Mouse (Mus musculus) olfactory bulb, adult 2 months (tissue): ENCODE data around the gene Exoc5. TPM values are rescaled to one million over a fixed set of nuclear protein-coding genes. Genes with fewer than 3 reads are reported as not detected.
"Not testable (repeated sequence)": the region's sequence is repeated elsewhere in the genome, so short reads cannot be mapped to it uniquely, and the experiment has no call there.

Experiments used
- H3K27ac ChIP-seq: fragments of 200-500 bp; 2 replicates; pipeline ENCODE4 v1.5.1; 2012; ENCODE audit warnings: low read depth, low read length; ENCODE audit not compliant: insufficient read depth
- H3K4me1 ChIP-seq: fragments of 200-500 bp; 2 replicates; pipeline ENCODE4 v1.6.1; 2012; ENCODE audit warnings: low read length; ENCODE audit not compliant: control insufficient read depth, insufficient read depth
- H3K4me3 ChIP-seq: fragments of 200-500 bp; 2 replicates; pipeline ENCODE4 v1.5.1; 2012; ENCODE audit warnings: mild to moderate bottlenecking, low read depth, low read length, moderate library complexity; ENCODE audit not compliant: insufficient read depth
- CTCF ChIP-seq: fragments of 200-500 bp; IDR thresholded peaks from 2 replicates; pipeline ENCODE4 v1.5.1; 2012; ENCODE audit warnings: low read depth, mild to moderate bottlenecking, low read length, moderate library complexity; ENCODE audit not compliant: insufficient read depth
- POLR2A ChIP-seq: fragments of 200-500 bp; IDR thresholded peaks from 2 replicates; pipeline ENCODE4 v1.6.1; 2012; ENCODE audit warnings: mild to moderate bottlenecking, low read depth, low read length, moderate library complexity; ENCODE audit not compliant: insufficient read depth
- WGBS: fragments of 180-500 bp; shearing (Covaris S2); methylation state at CpG from one replicate; pipeline ENCODE4 v1.1.7; 2018; 5-methylcytosine and 5-hydroxymethylcytosine counted together
- polyA plus RNA-seq: library from polyadenylated mRNA; stranded (reverse); fragments of >200 nt; gene quantifications from 2 replicates; pipeline ENCODE4 v1.2.4, GENCODE M21; 2012; ENCODE audit warnings: low replicate concordance; ENCODE audit not compliant: missing spikeins, insufficient read depth, insufficient read length

Exoc5 gene
- not detected in 2 replicates for polyA plus RNA-seq

- H3K4me3 ChIP-seq = peak within 1 kb of the TSS; percentile 81
- no peak for TF ChIP-seq CTCF
- peak; percentile 83 for TF ChIP-seq POLR2A
- WGBS = under 1% methylated on average over 53 of the region's 53 CpGs
- H3K27ac ChIP-seq = peak within 1 kb of the TSS; percentile 56
- H3K4me1 ChIP-seq = no peaks in the 10 kb centered on the region
Measured at GRCm38 (mm10) chr14:49066274-49066823, at the start of gene Exoc5. TSS of gene Exoc5 (minus strand) at chr14:49066653.

GRCm38 (mm10) chr14:49091755-49092154 is 25.3 kb upstream of the Exoc5 start:
- H3K27ac ChIP-seq, H3K4me3 ChIP-seq, H3K4me1 ChIP-seq: not testable (repeated sequence)
- WGBS = 19% methylated on average over 1 of the region's 1 CpGs

GRCm38 (mm10) chr14:49091277-49091676 is 24.8 kb upstream of the Exoc5 start:
- WGBS = 76% methylated on average over 4 of the region's 4 CpGs
- no peak overlapping the region for H3K27ac ChIP-seq
- H3K4me1 ChIP-seq = no peaks in the 10 kb centered on the region
- no peak overlapping the region for H3K4me3 ChIP-seq
- TF ChIP-seq CTCF (no peak), POLR2A (no peak)

GRCm38 (mm10) chr14:49090102-49090501 is 23.6 kb upstream of the Exoc5 start:
- Histone ChIP-seq H3K27ac (no peak overlapping the region), H3K4me3 (no peak overlapping the region), H3K4me1 (no peaks in the 10 kb centered on the region)
- no peak for TF ChIP-seq POLR2A
- no peak for TF ChIP-seq CTCF
- WGBS = 73% methylated on average over 5 of the region's 5 CpGs

GRCm38 (mm10) chr14:49089461-49090058 is 23.1 kb upstream of the Exoc5 start:
- TF ChIP-seq POLR2A = no peak
- TF ChIP-seq CTCF = no peak
- no peak overlapping the region for H3K4me3 ChIP-seq
- H3K27ac ChIP-seq = no peak overlapping the region
- 52% methylated on average over 6 of the region's 6 CpGs for WGBS
- H3K4me1 ChIP-seq = no peaks in the 10 kb centered on the region

GRCm38 (mm10) chr14:49088155-49089048 is 21.9 kb upstream of the Exoc5 start:
- TF ChIP-seq CTCF = no peak
- no peak for TF ChIP-seq POLR2A
- 68% methylated on average over 14 of the region's 14 CpGs for WGBS
- H3K27ac ChIP-seq = no peak overlapping the region
- H3K4me3 ChIP-seq = no peak overlapping the region
- no peaks in the 10 kb centered on the region for H3K4me1 ChIP-seq

GRCm38 (mm10) chr14:49086522-49086921 is 20.1 kb upstream of the Exoc5 start:
- no peak for TF ChIP-seq POLR2A
- no peak for TF ChIP-seq CTCF
- WGBS = 90% methylated on average over 4 of the region's 4 CpGs
- Histone ChIP-seq H3K27ac (no peak overlapping the region), H3K4me1 (no peaks in the 10 kb centered on the region), H3K4me3 (no peak overlapping the region)

- H3K27ac ChIP-seq = no peak overlapping the region
- 98% methylated on average over 2 of the region's 2 CpGs for WGBS
Measured at GRCm38 (mm10) chr14:49078820-49079219, 12.4 kb upstream of the Exoc5 start.

GRCm38 (mm10) chr14:49074361-49074760 is 7.9 kb upstream of the Exoc5 start:
- TF ChIP-seq CTCF = no peak
- no peak for TF ChIP-seq POLR2A

More at GRCm38 (mm10) chr14:49078820-49079219, 12.4 kb upstream of the Exoc5 start:
- Histone ChIP-seq H3K4me1 (no peaks in the 10 kb centered on the region), H3K4me3 (no peak overlapping the region)
- no peak for TF ChIP-seq POLR2A
- no peak for TF ChIP-seq CTCF

More at GRCm38 (mm10) chr14:49074361-49074760, 7.9 kb upstream of the Exoc5 start:
- H3K4me3 ChIP-seq = no peak overlapping the region
- H3K4me1 ChIP-seq = no peaks in the 10 kb centered on the region
- WGBS = 71% methylated on average over 2 of the region's 2 CpGs
- H3K27ac ChIP-seq = no peak overlapping the region
